Mouse (Mus musculus): ENCODE results near the gene Mllt3. TPM values are rescaled to one million over a fixed set of nuclear protein-coding genes. Genes with fewer than 3 reads are reported as not detected.
A peak's percentile ranks its signal among the peaks of the same experiment; 100 is the strongest.

Mllt3 gene
- polyA plus RNA-seq, 1 experiment = 15.9 TPM

DNA sequence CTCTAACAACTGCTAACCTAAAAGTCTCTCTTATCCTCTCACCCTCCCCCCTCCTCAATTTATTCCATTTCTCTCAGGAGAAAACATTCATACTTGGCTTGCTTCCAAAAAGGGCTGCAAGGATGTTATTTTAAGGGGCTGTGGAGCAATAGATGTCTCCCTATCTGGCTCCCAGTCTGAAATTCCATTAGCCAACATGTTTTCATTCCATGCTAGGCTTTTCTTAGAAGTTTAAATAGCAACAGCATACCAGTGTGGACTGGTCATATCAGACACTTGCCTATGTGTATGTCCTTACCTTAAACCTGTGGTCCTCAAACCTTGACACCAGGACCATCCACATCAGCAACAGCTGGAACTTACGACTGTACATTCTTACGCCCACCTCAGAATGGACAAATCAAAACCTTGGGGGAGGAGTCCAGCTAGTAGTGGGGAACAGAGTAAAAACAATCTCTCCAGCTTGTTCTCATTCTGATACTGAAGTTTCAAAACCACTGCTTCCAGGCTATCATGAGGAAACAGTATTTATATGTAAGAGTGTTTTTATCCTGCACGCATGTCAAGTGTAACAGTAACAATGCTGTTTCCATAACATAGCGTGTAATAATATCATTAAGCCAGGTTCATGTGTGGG is 99.3 kb downstream of the Mllt3 start:
- TF ChIP-seq GATA1 (IDR thresholded peaks at IDR 0.05; ENCODE audit: low read length) = no peak

GRCm38 (mm10) chr4:87930356-87931245 is 102.6 kb downstream of the Mllt3 start:
- TF ChIP-seq GATA1 (IDR thresholded peaks at IDR 0.05; ENCODE audit: low read length) = peak; percentile 77

- no peak for TF ChIP-seq GATA1 (IDR thresholded peaks at IDR 0.05; ENCODE audit: low read length)
Observed at GRCm38 (mm10) chr4:87928603-87929199, 104.5 kb downstream of the Mllt3 start.

DNA sequence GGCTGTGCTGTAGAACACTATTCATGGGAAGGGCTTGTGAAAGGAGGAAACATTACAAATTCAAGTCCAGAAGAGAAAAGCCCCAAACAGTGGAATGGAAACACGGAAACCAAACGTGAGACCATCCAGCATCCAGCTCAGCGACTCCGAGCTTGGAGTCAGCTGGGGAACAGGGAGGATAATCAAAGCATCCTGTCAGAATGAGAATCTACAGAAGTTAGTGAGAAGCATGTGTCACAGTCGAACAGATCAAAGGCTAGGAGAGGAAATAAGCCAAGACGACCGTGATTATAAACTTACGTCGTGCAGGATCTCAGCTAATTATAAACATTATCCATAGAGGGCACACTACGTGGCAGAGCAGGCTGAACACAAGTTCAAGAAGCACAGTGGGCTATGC is 105.8 kb downstream of the Mllt3 start:
- no peak for TF ChIP-seq GATA1 (IDR thresholded peaks at IDR 0.05; ENCODE audit: low read length)

- TF ChIP-seq GATA1 (IDR thresholded peaks at IDR 0.05; ENCODE audit: low read length) = no peak
Observed at GRCm38 (mm10) chr4:87920664-87921063, 112.5 kb downstream of the Mllt3 start.

DNA sequence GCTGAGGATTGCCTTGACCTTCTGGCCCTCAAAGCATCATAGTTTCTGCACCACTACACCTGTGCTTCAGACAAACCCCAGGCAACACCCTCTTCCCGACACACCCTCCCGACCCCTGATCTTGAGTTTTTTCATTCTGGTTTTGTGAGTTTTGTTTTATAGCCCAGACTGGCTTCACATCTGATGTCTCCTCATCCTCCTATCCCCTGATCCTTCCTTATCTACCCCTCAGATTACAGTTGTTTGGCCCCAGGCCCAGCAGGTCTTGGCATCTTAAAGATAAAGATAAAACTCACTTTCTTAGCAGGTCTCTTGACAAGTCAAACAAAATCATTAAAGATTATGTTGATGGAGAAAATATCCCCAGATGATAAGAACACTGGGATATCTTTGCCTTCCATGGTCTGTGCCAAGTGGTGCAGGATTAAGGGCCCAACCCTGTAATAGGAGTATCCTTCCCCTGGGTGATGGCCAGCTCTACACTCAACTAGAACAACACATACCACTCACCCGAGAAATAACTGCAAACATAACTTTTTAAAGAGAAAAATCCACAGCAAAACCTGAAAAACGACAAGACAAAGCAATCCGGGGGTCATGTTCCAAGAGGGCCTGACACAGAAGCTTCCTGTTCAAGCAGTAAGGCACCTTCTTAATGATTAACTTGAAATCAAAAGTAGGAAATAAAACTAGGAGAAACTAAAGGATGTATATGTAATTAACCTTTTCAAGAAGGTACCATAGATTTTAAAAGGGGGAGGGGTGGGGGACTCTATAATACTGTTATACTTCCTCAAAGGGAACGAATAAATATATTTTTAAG is 121.8 kb downstream of the Mllt3 start:
- no peak for TF ChIP-seq GATA1 (IDR thresholded peaks at IDR 0.05; ENCODE audit: low read length)

- no peak for TF ChIP-seq GATA1 (IDR thresholded peaks at IDR 0.05; ENCODE audit: low read length)
Observed at GRCm38 (mm10) chr4:87905149-87905771, 127.9 kb downstream of the Mllt3 start.

GRCm38 (mm10) chr4:87904722-87905121 is 128.4 kb downstream of the Mllt3 start:
- no peak for TF ChIP-seq GATA1 (IDR thresholded peaks at IDR 0.05; ENCODE audit: low read length)

GRCm38 (mm10) chr4:87902584-87902983 is 130.6 kb downstream of the Mllt3 start:
- no peak for TF ChIP-seq GATA1 (IDR thresholded peaks at IDR 0.05; ENCODE audit: low read length)

DNA sequence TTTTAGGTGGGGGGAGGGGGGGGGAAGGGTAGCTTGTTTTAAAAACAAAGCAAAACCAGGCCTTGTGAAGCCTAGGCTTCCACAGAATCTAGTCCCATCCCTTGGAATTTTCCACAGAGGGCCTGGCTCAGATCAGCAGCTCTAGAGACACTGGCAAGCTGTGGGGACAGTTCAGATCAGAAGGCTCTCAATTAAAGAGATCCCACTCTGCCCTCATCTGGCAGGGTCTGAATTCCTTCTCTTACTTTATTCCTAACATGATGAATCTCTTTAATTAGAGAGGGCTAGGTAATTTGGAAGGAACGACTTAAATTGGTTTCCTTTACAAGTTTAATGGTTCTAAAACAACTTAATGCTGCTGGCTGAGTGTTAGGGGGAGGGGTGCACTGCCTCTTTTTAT is 132.0 kb downstream of the Mllt3 start:
- TF ChIP-seq GATA1 (IDR thresholded peaks at IDR 0.05; ENCODE audit: low read length) = no peak

- no peak for TF ChIP-seq GATA1 (IDR thresholded peaks at IDR 0.05; ENCODE audit: low read length)
Observed at GRCm38 (mm10) chr4:87893498-87893897, 139.7 kb downstream of the Mllt3 start.

DNA sequence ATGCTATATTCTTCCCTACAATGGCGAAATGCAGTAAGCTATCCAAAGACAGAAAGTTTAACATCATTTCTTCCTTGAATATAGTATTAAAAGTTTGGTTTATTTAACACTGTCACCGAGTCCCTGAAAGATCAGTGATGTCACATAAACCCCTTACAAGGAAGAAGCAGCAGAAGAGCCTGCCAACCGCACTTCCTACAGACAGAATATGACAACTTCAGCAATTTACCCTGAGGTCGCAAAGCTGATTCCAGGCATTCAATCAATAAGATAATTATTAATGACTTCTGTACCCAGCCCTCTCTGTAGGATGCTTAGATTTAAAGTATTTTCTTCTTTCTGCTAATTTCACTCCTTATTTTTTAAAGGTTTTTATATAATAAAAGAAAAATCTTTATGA is 140.2 kb downstream of the Mllt3 start:
- no peak for TF ChIP-seq GATA1 (IDR thresholded peaks at IDR 0.05; ENCODE audit: low read length)

DNA sequence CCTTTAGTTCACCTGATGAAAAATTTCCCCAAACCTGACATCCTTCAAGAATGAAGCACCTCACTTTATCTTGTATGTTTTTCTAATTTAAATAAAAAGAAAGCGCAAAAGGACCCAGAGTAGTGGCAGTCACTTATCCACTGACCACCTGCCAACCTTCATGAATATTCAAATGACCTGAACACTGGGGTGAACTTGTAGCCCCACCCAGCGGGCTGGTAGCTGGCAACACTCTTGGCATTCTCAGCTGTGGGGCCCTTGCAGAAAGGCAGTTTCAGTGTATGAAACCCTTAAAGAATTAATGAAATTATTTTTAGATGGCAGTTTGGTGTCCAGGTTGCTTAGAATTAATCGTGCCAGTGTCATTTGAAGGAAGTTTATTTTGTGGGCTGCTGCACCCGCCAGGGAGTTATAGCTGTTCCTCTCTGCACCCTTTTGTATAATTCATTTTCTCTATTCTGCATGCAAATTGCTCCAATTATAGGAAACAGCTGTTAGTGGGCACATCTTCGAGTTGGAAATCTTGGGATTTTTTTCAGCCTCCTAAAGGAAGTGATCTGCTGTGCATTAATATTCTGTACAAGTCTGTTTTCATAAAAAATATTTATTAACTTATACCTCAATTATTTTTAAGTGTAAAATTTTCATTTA is 149.8 kb downstream of the Mllt3 start:
- no peak for TF ChIP-seq GATA1 (IDR thresholded peaks at IDR 0.05; ENCODE audit: low read length)

DNA sequence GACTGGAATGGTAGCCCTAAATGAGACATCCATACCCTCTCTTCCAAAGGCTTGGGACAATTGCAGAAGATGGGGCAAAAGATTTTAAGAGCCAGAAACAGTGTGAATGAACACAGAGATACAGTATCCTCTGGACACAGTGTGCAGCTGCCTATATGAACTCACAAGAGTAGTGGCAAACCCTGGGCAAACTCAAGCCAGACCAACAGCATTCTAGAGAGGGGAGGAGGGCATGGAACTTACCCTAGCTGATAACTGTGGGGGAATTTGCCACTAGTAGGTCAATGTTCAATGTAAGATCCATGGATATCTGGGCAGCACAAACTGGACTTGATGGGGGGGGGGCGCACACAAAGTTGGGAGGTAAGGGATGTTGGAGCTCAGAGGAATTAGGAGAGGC is 151.2 kb downstream of the Mllt3 start:
- TF ChIP-seq GATA1 (IDR thresholded peaks at IDR 0.05; ENCODE audit: low read length) = no peak

GRCm38 (mm10) chr4:87881583-87881982 is 151.6 kb downstream of the Mllt3 start:
- no peak for TF ChIP-seq GATA1 (IDR thresholded peaks at IDR 0.05; ENCODE audit: low read length)

Data from G1E-ER4 (cell line).